Mouse (Mus musculus): ENCODE measurements at regions not wholly inside any gene's neighbourhood (a gene's known extent, or its start where the extent isn't known, plus 50 kb on each side); places are given as distances from the start of the nearest gene placed in this dataset.
"Not testable (repeated sequence)": the region's sequence is repeated elsewhere in the genome, so short reads cannot be mapped to it uniquely, and the experiment has no call there.

- no peak for DNase-seq
These were observed 60.2 kb upstream of the Pim1 start for GRCm38 (mm10) chr17:29430401-29430800.

DNA sequence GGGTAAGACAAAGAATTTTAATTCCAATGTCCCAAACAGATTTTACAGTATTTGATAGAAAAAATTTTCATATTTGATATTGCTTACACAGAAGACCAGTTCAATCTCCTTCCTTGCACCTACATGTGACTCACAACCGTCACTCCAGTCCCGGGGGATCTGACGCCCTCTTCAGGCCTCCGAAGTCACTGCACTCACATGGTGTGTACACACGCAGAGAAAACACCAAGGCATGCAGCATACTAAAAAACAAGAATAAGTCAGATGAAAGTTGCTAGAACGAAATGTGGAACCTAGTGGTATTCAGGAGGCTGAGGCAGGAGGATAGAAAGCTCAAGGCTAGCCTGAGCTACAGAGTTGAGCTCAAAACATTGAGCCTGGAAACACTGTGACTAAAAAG lies 59.7 kb upstream of the Pim1 start:
- no peak for DNase-seq

DNA sequence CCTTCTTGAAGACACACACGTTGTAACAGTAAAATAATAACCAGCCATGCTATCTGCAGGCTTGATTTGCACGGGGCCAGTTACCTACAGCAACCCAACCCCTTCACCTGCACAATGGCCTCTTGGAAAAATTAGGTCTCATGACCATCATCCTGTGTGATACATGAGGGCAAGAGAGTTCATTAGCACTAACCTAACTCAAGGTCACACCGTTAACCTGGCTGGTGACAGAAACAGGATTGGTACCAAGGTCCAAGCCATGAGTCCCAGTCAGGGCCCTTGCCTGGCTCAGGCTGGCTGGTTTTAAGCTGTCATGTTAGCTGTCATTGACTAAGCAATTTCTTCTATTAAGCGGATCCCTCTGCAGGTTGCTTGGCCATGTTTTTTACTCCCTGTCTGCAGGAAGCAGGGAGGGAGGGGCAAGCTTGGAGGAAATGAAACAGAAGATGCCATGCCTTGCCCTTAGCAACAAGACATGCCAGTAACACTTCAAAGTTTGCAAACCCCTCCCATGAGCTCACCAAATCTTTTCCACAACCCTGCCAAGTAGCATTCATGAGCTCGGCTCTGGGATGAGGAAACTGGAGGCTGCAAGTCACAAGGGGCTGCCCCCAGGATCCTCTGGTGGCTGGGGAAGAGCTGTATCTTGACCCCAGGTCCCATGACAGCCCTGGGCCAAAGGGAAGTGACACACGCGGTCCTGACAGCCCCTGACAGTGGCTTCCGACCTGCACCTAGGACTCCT lies 58.8 kb upstream of the Pim1 start:
- DNase-seq: no peak

GRCm38 (mm10) chr17:29432666-29433065 lies 57.9 kb upstream of the Pim1 start:
- DNase-seq: no peak

DNA sequence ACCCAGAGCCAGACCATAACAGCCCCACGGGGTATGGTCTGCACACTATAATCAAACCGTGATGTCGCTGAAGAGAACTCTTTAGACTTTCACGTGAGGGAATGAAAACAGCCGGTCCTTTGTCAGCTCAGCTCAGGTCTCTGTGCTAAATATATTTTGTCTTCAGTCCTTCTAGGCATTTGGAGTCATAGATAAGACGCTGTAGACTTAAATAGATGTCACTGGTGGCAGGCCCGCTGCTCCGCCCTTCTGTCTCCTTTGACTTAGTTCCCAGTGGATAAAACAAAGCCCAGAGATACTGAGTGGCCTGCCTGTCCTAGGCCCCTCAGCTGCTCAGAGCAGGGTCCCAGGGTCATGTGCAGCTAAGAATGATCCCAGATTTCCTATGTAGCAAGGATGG lies 57.2 kb upstream of the Pim1 start:
- DNase-seq: no peak

GRCm38 (mm10) chr17:29434074-29434944 lies 56.2 kb upstream of the Pim1 start:
- no peak for DNase-seq

DNA sequence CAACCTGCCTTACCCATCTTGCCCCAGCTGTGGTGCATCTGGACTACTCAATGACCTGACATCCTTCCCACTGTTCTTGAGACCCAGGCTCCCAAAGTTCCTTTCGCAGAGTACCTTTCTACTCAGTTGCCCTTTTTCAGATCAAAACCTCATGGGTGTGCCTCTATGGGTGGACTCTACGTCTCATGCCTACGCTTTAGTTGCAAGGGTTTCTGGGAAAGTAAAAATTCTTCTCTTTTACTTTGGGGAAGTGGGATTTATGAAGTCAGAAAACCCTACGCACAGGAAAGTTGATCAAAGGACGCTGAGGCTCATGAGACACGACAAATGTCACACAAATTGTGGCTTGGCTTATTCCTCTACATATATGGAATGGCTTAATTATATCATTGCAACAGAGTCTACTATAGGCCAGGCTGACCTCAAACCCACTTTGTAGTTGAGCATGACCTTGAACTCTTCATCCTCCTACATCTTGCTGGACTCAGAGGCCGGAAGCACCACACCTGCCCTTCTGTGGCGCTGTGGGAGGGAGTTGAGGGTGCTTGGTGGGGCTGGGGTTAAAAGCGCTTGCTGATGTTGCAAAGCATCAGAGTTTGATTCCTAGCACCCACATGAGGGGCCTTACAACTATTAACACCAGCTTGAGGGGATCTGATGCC lies 55.1 kb upstream of the Pim1 start:
- no peak for DNase-seq

GRCm38 (mm10) chr17:29436484-29436870 lies 54.1 kb upstream of the Pim1 start:
- DNase-seq: not testable (repeated sequence)

GRCm38 (mm10) chr17:29436871-29437534 lies 53.5 kb upstream of the Pim1 start:
- DNase-seq: peak; percentile 52

DNA sequence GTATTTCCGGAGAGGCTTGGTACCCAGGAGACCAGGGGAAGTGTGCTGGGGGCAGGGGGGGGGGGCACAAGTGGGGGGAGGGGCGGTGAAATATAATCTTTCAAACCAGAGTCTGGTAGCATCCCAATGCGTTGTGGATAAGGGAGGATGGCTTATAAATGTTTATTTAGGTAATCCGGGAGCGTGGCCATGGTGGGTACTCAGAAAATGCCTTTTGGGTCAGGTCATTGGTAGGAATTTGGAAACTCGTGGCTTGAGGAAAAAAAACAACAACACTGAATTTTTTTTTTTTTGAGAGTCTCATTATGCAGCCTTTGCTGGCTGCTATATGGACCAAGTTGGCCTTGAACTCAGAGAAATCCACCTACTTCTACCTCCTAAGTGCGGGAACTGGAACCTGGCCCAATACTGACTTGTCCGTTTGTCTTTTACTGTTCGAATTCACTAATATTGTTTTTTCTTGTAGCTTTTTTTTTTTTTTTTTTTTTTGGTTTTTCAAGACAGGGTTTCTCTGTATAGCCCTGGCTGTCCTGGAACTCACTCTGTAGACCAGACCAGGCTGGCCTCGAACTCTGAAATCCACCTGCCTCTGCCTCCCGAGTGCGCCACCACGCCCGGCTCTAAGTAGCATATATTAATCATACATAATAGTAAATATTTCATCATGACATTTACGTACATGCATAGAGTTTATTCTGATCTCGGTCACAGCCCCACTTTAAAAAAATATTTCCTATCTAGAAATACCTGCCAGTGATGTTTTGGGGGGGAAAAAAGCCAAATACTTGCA lies 52.8 kb upstream of the Pim1 start:
- DNase-seq: no peak

DNA sequence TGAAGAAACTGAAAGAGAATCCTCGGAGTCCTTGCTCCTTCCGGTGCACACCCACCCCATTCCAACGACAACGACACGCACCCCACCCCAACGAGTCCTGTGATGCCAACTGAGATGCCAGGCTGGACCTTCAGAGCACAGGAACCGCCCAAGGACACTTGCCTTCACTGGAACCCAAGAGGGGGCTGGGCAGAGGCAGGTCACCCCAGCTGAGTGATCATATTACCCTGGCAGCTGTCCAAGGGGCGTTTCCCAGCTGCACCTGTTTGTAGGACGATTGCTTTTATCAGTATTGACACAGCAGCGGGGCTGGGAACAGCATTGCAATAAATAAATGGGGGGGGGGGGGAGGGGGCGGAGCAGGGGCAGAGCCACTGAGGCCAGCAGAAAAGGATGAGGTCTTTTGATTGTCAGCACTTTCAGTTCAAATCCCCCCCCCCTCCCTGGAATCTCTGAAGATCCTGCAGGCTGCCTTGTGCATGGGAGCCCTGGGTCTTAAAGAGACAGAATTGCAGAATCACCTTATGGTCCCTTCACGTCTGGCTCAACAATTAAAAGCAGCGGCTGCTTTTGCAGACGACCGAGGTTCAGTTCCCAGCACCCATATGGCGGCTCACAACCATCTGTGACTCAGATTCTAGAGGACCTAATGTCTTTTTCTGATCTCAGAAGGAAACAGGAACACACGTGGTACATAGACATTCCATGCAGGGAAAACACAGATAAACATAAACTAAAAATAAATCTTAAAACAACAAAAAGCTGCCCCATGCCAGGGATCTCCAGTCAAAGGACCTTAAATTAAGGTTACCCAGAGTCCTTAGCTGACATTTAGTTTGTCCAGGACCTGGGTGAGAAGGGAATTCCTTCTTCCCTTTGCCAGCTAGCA lies 52.0 kb upstream of the Pim1 start:
- DNase-seq: no peak

DNA sequence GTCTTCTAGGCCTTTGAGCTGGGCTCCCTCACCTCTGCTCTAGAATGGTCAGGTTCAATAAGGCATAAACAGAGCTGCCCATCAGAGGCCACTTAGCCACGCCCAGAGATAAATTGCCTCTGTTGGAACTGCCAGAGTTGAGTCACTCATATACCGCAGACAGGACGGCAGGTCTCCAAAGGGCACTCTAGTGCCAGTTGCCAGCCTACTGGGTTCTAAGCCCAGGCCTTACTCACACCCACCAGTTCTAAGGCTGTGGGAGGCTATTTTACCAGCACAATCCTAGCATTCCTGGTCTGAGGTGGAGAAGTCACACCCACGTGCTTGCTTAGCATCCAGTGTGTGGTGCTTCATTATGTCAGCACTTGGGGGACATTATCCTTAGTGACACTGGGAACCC lies 50.6 kb upstream of the Pim1 start:
- DNase-seq: no peak

- no peak for DNase-seq
These were observed 50.1 kb upstream of the Pim1 start for GRCm38 (mm10) chr17:29440490-29440889.

All from cerebellum, adult 11 months (tissue).